Mouse (Mus musculus): ENCODE results near the gene Lsm6. TPM values are rescaled to one million over a fixed set of nuclear protein-coding genes. Genes with fewer than 3 reads are reported as not detected.

Lsm6 gene
- polyA plus RNA-seq, 1 experiment from 2014 or later = 230 TPM

DNA sequence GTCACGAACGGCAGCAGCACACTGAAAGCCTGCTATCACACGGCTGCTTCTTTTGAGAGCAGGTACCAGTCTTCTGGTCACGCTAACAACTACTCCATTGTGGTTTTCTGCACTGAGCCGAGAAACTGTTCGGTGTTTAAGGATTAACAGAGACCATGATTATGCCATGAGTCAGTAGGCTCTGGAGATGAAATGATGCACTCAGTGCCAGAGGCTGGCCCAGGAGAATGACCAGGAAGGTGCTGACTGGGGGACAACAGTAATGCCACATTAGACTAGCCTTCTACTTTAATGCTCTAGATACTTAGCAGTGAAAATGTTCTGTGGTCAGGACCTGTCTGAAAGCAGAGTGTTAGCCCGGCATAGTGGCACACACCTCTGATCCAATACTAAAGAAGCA, 23.0 kb downstream of the Lsm6 start:
- H3K4me2 ChIP-seq = no peak overlapping the region
- H3K27me3 ChIP-seq = no peaks in the 10 kb centered on the region
- H3K9me3 ChIP-seq = peaks cover 4% of the 10 kb centered on the region; the same call in 1 of the 2 replicates
- WGBS = 93% methylated on average over 7 of the region's 7 CpGs
- no peak overlapping the region for H3K9ac ChIP-seq
- no peaks in the 10 kb centered on the region for H3K4me1 ChIP-seq
- H3K27ac ChIP-seq = no peak overlapping the region
- H3K36me3 ChIP-seq (replicated peaks) = no peaks in the 10 kb centered on the region; the same call in none of the 2 replicates
- no peak for ATAC-seq (ENCODE audit: low FRiP score)
- no peak overlapping the region for H3K4me3 ChIP-seq (replicated peaks)

DNA sequence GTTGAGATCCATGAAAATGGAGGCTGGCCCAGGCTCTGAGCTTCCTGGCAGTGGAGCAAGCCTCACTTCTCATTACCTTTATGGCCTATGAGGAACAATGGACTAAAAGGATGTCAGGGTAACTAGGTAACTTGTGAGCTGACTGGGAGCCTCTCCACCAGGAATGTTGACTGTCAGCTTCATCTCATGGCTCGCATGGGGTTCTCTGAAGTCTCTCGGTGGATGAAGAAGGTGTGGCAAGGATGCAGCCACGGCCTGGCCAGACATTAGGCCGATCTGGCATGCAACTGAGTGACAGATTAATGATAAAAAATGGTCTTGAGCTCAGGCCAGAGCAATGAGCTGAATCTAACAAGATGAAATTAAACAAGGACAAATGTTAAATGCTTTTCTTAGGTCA, 27.7 kb downstream of the Lsm6 start:
- Histone ChIP-seq H3K9ac (no peak overlapping the region), H3K36me3 (replicated peaks) (no peaks in the 10 kb centered on the region; the same call in 1 of the 2 replicates), H3K4me2 (no peak overlapping the region), H3K9me3 (peaks cover 4% of the 10 kb centered on the region; the same call in 1 of the 2 replicates), H3K27ac (no peak overlapping the region), H3K4me1 (no peaks in the 10 kb centered on the region), H3K27me3 (no peaks in the 10 kb centered on the region), H3K4me3 (replicated peaks) (no peak overlapping the region)
- ATAC-seq (ENCODE audit: low FRiP score) = no peak
- WGBS = 90% methylated on average over 4 of the region's 4 CpGs

DNA sequence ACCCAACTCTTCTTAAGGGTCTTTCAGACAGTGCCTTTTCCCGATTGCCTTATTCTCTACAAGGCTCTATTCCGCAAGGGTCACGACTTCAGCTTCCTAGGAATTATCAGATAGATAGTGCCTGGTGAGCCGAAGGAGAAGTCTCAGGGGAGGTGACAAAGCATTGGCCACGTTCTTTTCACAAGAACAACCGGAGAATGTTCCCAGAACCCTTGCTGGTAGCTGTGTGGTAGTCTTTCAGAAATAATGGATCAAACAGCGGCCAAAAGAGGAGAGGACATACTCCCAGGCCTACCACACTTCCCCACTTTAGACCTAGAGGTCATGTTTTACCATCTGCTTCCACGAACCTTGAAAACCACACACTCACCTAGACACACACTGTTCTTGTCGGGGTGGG, 44.1 kb downstream of the Lsm6 start:
- ATAC-seq (ENCODE audit: low FRiP score) = no peak
- no peak overlapping the region for H3K27ac ChIP-seq
- H3K27me3 ChIP-seq = no peaks in the 10 kb centered on the region
- H3K4me3 ChIP-seq (replicated peaks) = no peak overlapping the region
- no peaks in the 10 kb centered on the region for H3K9me3 ChIP-seq
- no peaks in the 10 kb centered on the region for H3K36me3 ChIP-seq (replicated peaks)
- no peak overlapping the region for H3K9ac ChIP-seq
- WGBS = 91% methylated on average over 9 of the region's 9 CpGs
- no peak overlapping the region for H3K4me2 ChIP-seq
- H3K4me1 ChIP-seq = no peaks in the 10 kb centered on the region

DNA sequence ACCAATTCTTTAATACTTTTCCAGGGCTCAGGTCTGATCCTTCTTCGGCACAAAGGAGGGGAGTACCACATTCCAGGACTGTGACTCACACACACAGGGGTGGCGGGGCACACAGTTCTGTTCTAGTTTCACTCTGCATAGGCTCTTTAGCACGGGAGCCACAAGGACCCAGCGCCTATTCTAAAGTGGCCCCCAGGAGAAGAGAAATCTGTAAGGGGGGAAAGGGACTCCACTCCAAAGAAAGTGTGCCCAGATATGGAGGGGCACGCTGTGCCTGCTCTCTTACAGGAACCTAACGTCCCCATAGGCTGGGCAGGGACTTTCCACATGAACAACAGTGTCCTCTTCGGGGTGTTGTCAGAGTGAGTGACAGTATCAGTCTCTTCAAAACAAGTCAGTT, 49.7 kb downstream of the Lsm6 start:
- Histone ChIP-seq H3K9me3 (no peaks in the 10 kb centered on the region), H3K27ac (no peak overlapping the region), H3K4me1 (no peaks in the 10 kb centered on the region), H3K36me3 (replicated peaks) (no peaks in the 10 kb centered on the region), H3K4me2 (no peak overlapping the region), H3K27me3 (no peaks in the 10 kb centered on the region), H3K4me3 (replicated peaks) (no peak overlapping the region), H3K9ac (no peak overlapping the region)
- 74% methylated on average over 7 of the region's 7 CpGs for WGBS
- ATAC-seq (ENCODE audit: low FRiP score) = no peak

DNA sequence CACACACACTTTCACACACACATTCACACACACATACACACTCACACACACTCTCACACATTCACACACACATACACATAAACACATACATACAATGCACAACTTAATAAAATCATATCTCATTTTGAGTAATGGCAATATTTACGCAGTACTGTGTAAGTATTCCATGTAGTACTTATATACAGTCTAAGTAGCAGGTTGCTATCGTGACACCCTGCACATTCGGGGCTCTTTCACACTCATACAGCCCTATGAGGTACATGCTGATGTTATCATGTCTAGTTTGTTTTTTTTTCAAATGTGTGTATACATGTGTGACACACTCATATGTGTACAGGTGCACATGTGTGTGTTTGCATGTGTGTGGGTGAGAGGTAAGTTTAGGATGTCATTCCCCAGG, 50.4 kb downstream of the Lsm6 start:
- no peak for ATAC-seq (ENCODE audit: low FRiP score)
- Histone ChIP-seq H3K9ac (no peak overlapping the region), H3K4me3 (replicated peaks) (no peak overlapping the region), H3K4me2 (no peak overlapping the region), H3K36me3 (replicated peaks) (no peaks in the 10 kb centered on the region), H3K27ac (no peak overlapping the region), H3K27me3 (no peaks in the 10 kb centered on the region), H3K4me1 (no peaks in the 10 kb centered on the region), H3K9me3 (no peaks in the 10 kb centered on the region)
- WGBS = 94% methylated on average over 3 of the region's 3 CpGs

DNA sequence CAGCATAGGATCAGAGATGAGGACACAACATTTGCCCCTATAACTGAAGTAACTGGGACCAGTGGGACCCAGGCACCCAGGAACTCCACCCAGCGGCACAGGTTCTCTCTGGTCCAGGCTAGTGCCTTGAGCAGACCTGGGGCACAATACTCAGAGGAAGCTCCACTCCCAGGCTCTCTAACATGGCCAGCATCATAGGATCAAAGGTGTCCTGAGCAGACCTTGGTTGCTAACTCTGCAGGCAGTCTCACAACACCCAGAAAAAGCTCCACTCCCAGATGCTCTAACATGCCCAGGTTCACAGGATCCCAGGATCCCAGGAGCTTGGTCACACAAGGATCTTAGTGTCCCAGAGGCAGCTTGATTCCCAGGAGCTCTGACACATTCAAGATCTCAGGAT, 55.4 kb downstream of the Lsm6 start:
- Histone ChIP-seq H3K4me1 (no peaks in the 10 kb centered on the region), H3K9me3 (peaks cover 6% of the 10 kb centered on the region; the same call in 1 of the 2 replicates), H3K36me3 (replicated peaks) (no peaks in the 10 kb centered on the region), H3K4me3 (replicated peaks) (no peak overlapping the region), H3K9ac (no peak overlapping the region), H3K27ac (no peak overlapping the region), H3K4me2 (no peak overlapping the region), H3K27me3 (no peaks in the 10 kb centered on the region)
- WGBS = 95% methylated on average over 1 of the region's 1 CpGs
- ATAC-seq (ENCODE audit: low FRiP score) = no peak

DNA sequence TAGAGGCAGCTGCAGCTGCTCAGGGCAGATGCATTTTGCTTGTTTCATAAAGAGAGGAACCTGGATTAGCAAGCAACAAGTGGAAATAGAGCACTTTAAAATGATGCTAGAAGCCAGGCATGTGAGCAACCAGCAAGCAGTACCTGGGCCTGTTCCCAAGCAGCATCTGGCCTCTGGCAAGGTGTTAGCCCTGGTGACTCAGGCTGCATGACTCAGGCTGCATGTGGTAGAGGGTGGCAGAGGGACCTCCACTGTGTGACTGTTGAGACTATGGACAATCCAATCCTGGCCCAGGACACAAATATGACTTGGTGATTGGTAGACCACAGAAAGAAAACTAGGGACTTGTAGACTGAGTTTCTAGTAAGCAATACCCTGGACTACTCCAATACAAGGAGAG, 56.0 kb downstream of the Lsm6 start:
- ATAC-seq (ENCODE audit: low FRiP score) = no peak
- no peaks in the 10 kb centered on the region for H3K27me3 ChIP-seq
- no peaks in the 10 kb centered on the region for H3K4me1 ChIP-seq
- H3K36me3 ChIP-seq (replicated peaks) = no peaks in the 10 kb centered on the region
- H3K27ac ChIP-seq = no peak overlapping the region
- no peak overlapping the region for H3K4me2 ChIP-seq
- no peak overlapping the region for H3K4me3 ChIP-seq (replicated peaks)
- peaks cover 6% of the 10 kb centered on the region; the same call in 1 of the 2 replicates for H3K9me3 ChIP-seq
- H3K9ac ChIP-seq = no peak overlapping the region

DNA sequence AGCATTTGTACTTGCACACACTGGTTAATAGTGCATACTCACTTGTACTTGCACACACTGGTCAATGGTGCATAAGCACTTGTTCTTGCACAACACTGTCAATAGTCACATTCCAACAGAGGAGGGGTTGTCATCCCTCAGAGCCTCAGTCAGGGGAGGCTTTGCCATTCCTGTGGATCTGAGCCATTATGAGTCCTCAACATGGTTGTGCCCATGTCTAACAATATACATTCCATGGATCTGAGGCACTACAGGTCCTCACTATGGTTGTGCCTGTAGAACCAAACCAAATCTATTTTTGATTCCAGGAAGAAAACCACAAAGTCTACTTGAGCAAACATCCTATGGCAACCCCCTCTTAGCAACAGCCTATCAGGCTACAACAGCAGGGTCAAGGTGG, 61.8 kb downstream of the Lsm6 start:
- Histone ChIP-seq H3K27ac (no peak overlapping the region), H3K36me3 (replicated peaks) (no peaks in the 10 kb centered on the region), H3K4me3 (replicated peaks) (no peak overlapping the region), H3K9me3 (peaks cover 6% of the 10 kb centered on the region; the same call in 1 of the 2 replicates), H3K27me3 (no peaks in the 10 kb centered on the region), H3K4me2 (no peak overlapping the region), H3K4me1 (no peaks in the 10 kb centered on the region), H3K9ac (no peak overlapping the region)
- no peak for ATAC-seq (ENCODE audit: low FRiP score)

DNA sequence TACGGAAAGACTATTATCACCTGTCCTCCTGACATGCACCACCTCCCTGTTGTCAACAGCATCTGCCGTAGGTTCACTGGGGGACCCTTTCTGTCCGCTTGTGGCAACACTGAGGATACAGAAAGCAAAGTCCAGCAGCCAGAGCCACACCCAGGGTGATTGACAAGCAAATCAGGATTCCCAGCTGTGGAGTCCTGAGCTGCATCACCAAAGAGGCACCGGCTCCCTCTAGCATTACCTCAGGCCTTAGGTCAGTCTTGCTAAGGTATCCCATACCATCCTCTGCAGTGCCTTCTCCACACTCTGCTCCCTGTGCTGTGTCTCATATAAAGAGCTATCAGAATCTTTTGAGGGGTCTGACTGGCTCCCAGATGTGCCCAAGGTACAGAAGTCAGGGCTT, 66.0 kb downstream of the Lsm6 start:
- WGBS = 80% methylated on average over 4 of the region's 4 CpGs
- H3K4me2 ChIP-seq = no peak overlapping the region
- no peak overlapping the region for H3K27ac ChIP-seq
- ATAC-seq (ENCODE audit: low FRiP score) = no peak
- no peak overlapping the region for H3K4me3 ChIP-seq (replicated peaks)
- H3K27me3 ChIP-seq = no peaks in the 10 kb centered on the region
- no peaks in the 10 kb centered on the region for H3K4me1 ChIP-seq
- no peaks in the 10 kb centered on the region for H3K9me3 ChIP-seq
- no peak overlapping the region for H3K9ac ChIP-seq
- H3K36me3 ChIP-seq (replicated peaks) = no peaks in the 10 kb centered on the region

Other genes starting within 250 kb of the Lsm6 start
- 13.0 and 13.2 TPM in 2 replicates for gene Zfp827, start 207.3 kb upstream of the Lsm6 start, polyA plus RNA-seq (2016; fragmentation: Nextera tagmentation; extraction: Ambion mirVana)

Measured in forebrain, embryonic 12.5 days (tissue).